Mouse (Mus musculus): Measurements from ENCODE around the gene Dmrtc1a.
"Not testable (repeated sequence)": the region's sequence is repeated elsewhere in the genome, so short reads cannot be mapped to it uniquely, and the experiment has no call there.

Dmrtc1a gene

GRCm38 (mm10) chrX:102908587-102908986, at the start of gene Dmrtc1a, which contains the start of gene 1700011M02Rik:
TSS of gene Dmrtc1a (minus strand) at chrX:102908687.
TSS of gene 1700011M02Rik (plus strand) at chrX:102908905.
- not testable (repeated sequence) for DNase-seq (ENCODE audit: low spot score)

- DNase-seq (ENCODE audit: low spot score), result not testable (repeated sequence)
Measured at GRCm38 (mm10) chrX:102950136-102950535, 41.6 kb upstream of the Dmrtc1a start.

DNA sequence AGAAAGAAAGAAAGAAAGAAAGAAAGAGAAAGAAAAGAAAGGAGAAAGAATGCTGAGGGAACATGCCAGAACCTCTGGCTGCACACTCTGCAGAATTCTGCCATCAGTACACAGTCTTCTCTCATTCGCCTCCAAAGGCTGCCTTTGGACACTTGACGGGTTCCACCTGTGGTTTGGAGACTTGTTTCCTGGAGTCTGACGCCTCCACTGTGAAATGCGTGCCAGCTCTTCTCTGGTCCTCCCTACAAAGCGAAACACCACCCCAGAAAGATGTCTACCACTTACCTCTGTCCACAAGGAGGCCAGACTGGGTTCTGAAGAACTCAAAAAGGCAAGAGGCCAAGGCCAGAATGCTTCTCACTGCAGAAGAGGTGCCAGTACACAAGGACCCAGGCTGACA, 28.3 kb upstream of the Dmrtc1a start:
- no peak for DNase-seq (ENCODE audit: low spot score)

DNA sequence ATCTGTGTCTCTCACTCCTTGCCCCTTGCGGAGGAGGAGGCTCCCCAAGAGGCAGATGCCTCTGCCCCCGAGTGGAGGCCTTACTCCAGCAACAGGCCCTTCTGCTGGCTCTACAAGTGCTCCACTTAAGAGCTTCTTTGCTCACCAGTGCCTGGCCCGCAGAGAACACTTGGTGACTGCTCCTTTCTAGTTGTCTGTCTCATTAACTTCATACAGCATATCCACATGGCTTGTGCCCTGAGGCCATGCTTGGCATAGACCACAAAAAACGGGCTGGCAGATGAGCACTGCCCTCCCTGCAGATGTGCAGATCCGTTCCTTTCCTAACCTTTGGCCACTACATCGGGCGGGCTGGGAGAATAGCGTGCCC, 25.9 kb upstream of the Dmrtc1a start:
- DNase-seq (ENCODE audit: low spot score), result no peak

DNA sequence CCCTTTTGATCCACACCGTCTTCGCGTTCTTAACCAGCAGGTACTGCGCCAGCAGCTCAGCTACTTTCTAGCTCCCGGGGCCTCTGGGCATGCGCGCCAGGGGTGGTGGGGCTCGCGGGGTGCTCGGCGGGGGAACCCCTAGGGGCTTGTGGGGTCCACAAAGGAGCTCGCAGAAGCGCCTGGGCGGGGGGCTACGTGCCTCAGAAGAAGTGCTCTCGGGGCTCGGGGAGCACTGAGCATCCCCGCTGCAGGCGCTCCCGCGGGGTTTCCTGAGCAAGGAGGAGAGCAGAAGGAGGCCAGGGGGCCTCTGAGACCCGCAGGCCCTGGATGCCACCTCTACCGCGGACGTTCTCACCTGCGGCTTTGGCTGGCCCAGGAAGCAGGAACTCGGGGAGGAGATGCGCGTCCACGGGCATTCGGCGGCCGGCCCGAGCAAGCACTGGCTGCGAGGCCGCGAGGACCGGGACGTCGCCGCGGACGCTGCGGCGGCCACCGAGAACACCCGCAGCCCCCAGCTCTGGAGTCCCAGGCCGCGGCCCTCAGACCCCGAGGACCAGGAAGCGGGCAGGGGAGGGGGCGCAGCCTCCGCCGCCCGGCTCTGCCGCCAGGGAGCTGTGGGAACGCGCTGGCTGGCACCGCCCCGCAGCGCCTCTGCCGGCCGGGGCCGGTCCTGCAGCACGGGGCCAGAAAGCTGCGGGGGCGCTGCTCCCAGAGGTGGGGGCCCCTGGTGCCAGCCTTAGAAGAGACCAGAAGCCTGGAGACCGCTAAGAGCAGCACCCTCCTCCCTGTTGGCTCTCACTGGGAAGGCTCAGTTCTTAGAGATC, 25.3 kb upstream of the Dmrtc1a start:
- peak; percentile 9 for DNase-seq (ENCODE audit: low spot score)

DNA sequence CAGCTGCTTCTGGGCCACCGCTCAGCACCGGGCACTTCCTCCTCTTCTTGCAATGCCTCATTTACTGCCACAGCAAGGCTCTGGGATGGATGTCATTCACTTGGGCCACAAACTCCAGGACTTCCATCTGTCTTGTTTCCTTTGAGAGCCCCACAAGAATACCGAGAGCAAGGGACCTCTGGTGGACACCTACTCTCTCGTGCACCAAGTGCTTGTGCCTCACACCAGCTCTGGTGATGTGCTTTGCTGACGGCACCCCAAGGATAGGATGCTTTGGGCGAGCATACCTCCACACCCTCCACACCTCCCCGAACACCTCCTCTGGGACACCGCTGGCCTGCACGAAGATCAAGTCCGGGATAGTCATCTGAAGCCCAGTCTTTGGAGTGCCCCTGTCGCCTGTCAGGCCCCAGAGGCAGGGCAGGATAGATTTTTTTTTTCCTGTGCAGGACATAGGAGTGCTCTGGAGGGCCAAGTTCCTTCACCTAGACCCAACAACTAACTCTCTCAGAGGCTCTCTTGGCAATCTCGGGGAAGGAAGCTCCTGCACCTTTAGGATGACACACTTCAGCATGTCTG, 24.6 kb upstream of the Dmrtc1a start:
- no peak for DNase-seq (ENCODE audit: low spot score)

- not testable (repeated sequence) for DNase-seq (ENCODE audit: low spot score)
Measured at GRCm38 (mm10) chrX:102928072-102928471, 19.6 kb upstream of the Dmrtc1a start, which contains the start of gene 1700018G05Rik. TSS of gene 1700018G05Rik (plus strand) at chrX:102928372.

DNA sequence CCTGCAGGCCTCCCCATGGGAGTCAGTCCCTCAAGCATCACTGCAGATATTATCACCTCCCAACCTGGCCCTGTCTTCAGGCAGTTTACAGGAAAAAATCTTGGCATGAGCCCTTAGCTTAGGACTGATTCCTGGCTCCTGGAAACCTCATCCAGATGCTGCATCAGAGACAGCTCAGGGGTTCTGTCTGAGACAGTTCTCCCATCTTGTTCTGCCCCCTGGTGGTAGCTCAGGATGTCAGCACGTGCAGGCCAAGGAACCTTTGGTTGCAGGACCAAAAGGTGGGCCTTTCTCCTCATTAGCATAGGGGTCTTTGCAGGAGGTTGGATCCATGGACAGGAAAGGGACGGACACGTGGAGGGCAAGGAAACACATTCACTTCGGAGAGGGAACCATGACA, 18.2 kb upstream of the Dmrtc1a start:
- DNase-seq (ENCODE audit: low spot score), result not testable (repeated sequence)

DNA sequence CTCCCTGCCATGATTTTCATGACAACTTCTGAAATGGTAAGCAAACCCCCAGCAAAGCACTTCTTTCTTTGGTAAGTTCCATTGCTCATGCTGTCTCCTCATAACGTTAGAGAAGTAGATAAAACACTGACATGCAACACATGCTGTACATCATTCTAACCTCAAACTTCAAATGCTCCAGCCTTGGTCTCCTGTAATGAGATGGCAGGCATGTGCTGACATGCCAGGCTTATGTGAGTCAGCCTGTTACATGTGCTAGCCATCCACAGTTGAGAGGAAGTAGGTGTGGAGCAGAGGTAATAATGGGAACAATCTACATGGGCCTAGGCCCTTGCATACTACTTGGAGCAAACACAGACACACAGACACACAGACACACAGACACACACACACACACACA, 6.3 kb upstream of the Dmrtc1a start:
- DNase-seq (ENCODE audit: low spot score), result not testable (repeated sequence)

GRCm38 (mm10) chrX:102867871-102868270, 40.6 kb downstream of the Dmrtc1a start, which contains the start of gene 1700031F05Rik:
TSS of gene 1700031F05Rik (minus strand) at chrX:102867971.
- no peak for DNase-seq (ENCODE audit: low spot score)

GRCm38 (mm10) chrX:102854516-102854915, 54.0 kb downstream of the Dmrtc1a start, which contains the start of gene Dmrtc1c2:
TSS of gene Dmrtc1c2 (minus strand) at chrX:102854616.
- not testable (repeated sequence) for DNase-seq (ENCODE audit: low spot score)
